Mouse (Mus musculus) C2C12 (cell line): Measurements from ENCODE around the gene Tnfaip2. TPM values are rescaled to one million over a fixed set of nuclear protein-coding genes. Genes with fewer than 3 reads are reported as not detected.

ENCODE experiments used
- H3K27me3 ChIP-seq: one replicate; pipeline ENCODE4 v1.6.1; 2011; ENCODE audit not compliant: control insufficient read depth, insufficient read depth, insufficient read length
- H3K36me3 ChIP-seq: one replicate; pipeline ENCODE4 v1.6.1; 2011; ENCODE audit not compliant: control insufficient read depth, insufficient read depth
- H3K4me3 ChIP-seq: one replicate; pipeline ENCODE4 v1.5.1; 2011; ENCODE audit warnings: mild to moderate bottlenecking, control low read depth; ENCODE audit not compliant: poor library complexity, insufficient read depth, severe bottlenecking
- H3K79me2 ChIP-seq: one replicate; pipeline ENCODE4 v1.6.1; 2011; ENCODE audit not compliant: control insufficient read depth, insufficient read depth
- H3K79me3 ChIP-seq: one replicate; pipeline ENCODE4 v1.6.1; 2011; ENCODE audit warnings: low read depth, control low read depth
- H3ac ChIP-seq: one replicate; pipeline ENCODE3; 2011; ENCODE audit warnings: low read depth; ENCODE audit not compliant: control insufficient read depth, insufficient read length
- CEBPB ChIP-seq: IDR thresholded peaks from one replicate; pipeline ENCODE4 v1.6.1; 2011; ENCODE audit warnings: low read depth, mild to moderate bottlenecking, control low read depth, moderate library complexity
- CTCF ChIP-seq: IDR thresholded peaks from one replicate; pipeline ENCODE4 v1.5.1; 2011; ENCODE audit not compliant: control insufficient read depth, insufficient read depth, insufficient read length
- FOSL1 ChIP-seq: IDR thresholded peaks from one replicate; pipeline ENCODE4 v1.8.0; 2011; ENCODE audit warnings: mild to moderate bottlenecking, low read length; ENCODE audit not compliant: poor library complexity, insufficient read depth, severe bottlenecking
- MAX ChIP-seq: IDR thresholded peaks from one replicate; pipeline ENCODE4 v1.6.1; 2011; ENCODE audit warnings: mild to moderate bottlenecking, control low read depth
- MYOD1 ChIP-seq: IDR thresholded peaks from one replicate; pipeline ENCODE4 v1.6.1; 2011; ENCODE audit warnings: low read depth; ENCODE audit not compliant: control insufficient read depth, insufficient read length
- MYOG ChIP-seq: IDR thresholded peaks from one replicate; pipeline ENCODE4 v1.6.1; 2011; ENCODE audit not compliant: control insufficient read depth, insufficient read length; ENCODE audit errors: extremely low read depth
- USF1 ChIP-seq: IDR thresholded peaks from one replicate; pipeline ENCODE4 v1.6.1; 2011; ENCODE audit warnings: low read depth, mild to moderate bottlenecking, control low read depth, moderate library complexity
- polyA plus RNA-seq: library from polyadenylated mRNA; unstranded; fragments of >200 nt; fragmentation: generic; extraction: Trizol; gene quantifications from one replicate; pipeline ENCODE4 v1.2.1, GENCODE M21; 2012; ENCODE audit warnings: missing spikeins

The Tnfaip2 gene
- polyA plus RNA-seq, 1 experiment: 119 TPM

DNA sequence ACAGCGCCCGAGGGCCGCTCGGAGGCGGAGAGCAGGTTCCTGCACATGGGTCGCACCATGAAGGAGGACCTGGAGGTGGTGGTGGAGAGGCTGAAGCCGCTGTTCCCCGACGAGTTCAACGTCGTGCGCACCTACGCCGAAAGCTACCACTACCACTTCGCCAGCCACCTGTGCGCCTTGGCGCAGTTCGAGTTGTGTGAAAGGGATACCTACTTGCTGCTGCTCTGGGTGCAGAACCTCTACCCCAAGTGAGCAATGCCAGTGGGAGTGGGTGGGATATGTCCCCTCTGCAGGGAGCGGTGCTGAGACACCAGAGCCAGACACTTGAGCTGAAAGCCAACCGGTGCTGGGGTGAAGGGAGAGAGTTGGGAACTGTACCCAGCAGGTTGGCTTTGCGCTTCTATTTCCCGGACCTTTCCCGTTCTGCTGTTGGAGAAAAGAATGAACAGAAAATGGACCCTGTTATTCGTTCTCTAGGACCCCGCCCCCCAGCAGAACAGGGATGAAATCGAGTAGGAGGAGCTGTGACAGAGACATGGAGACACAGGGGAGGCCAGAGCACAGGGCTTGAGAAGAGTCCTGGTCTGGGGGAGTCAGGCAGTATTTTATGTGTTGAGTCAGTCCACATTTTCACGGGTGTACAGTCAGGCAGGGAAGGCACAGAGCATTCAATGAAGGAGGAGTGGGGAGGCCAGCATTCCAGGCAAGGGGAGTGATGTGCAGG, 3.8 kb downstream of the Tnfaip2 start:
- no peak for TF ChIP-seq MAX
- no peak for TF ChIP-seq MYOD1
- no peak for TF ChIP-seq CEBPB
- no peak for TF ChIP-seq CTCF
- no peak for TF ChIP-seq MYOG
- TF ChIP-seq USF1: no peak
- TF ChIP-seq FOSL1: no peak
- H3K79me3 ChIP-seq: peaks cover 33% of the 10 kb centered on the region
- H3K79me2 ChIP-seq: peaks cover 78% of the 10 kb centered on the region
- H3K4me3 ChIP-seq: no peak overlapping the region
- H3ac ChIP-seq: peak overlapping the region; percentile 47
- peaks cover 45% of the 10 kb centered on the region for H3K36me3 ChIP-seq
- no peaks in the 10 kb centered on the region for H3K27me3 ChIP-seq

DNA sequence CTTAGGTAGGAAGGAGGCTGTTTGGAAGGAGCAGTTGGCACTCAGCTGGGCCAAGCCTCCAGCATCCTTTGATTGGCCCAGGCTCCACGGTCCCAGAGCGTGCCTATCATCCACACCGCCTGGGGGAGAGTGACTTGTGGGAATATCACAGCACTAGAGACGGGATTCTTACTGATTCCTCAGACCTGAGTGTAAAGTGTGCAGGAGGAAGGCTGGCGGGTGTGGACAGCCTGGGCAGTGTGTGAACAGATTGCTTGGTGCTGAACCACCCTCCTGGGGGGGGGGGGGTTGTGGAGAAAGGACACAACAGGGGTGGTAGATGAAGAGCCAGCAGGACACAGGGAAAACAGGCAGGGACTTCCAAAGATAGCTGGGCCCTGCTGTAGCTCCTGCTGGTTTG, 4.5 kb downstream of the Tnfaip2 start:
- H3K79me3 ChIP-seq: peaks cover 36% of the 10 kb centered on the region
- no peak overlapping the region for H3ac ChIP-seq
- H3K4me3 ChIP-seq: no peak overlapping the region
- H3K27me3 ChIP-seq: no peaks in the 10 kb centered on the region
- peaks cover 83% of the 10 kb centered on the region for H3K79me2 ChIP-seq
- peaks cover 51% of the 10 kb centered on the region for H3K36me3 ChIP-seq
- no peak for TF ChIP-seq FOSL1
- TF ChIP-seq USF1: no peak
- TF ChIP-seq CTCF: no peak
- no peak for TF ChIP-seq CEBPB
- TF ChIP-seq MYOD1: no peak
- TF ChIP-seq MYOG: no peak
- TF ChIP-seq MAX: no peak

DNA sequence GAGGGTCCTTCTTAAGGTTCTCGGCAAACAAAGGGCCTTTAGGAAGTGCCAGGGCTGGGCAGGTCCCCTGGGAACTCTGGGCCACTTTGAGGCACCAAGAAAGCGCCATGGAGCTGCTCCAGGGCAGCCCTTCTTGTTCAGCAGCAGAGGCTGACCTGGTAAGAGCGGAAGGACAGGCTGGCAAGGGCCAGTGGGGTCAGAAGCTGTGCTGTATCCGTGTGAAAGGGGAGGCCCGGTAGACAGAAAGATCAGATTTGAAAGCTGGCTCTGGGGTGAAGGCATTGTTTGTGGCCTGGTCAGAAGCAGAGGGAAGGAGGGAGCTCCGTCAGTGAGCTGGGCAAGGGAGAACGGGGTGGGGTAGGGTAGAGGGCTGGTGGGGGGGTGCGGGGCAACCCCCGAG, 5.1 kb downstream of the Tnfaip2 start:
- H3K79me2 ChIP-seq: peaks cover 89% of the 10 kb centered on the region
- H3K27me3 ChIP-seq: no peaks in the 10 kb centered on the region
- no peak overlapping the region for H3ac ChIP-seq
- H3K79me3 ChIP-seq: peaks cover 39% of the 10 kb centered on the region
- H3K36me3 ChIP-seq: peaks cover 58% of the 10 kb centered on the region
- no peak overlapping the region for H3K4me3 ChIP-seq
- TF ChIP-seq CTCF: no peak
- no peak for TF ChIP-seq MYOD1
- no peak for TF ChIP-seq MAX
- TF ChIP-seq CEBPB: no peak
- no peak for TF ChIP-seq USF1
- no peak for TF ChIP-seq MYOG
- no peak for TF ChIP-seq FOSL1

DNA sequence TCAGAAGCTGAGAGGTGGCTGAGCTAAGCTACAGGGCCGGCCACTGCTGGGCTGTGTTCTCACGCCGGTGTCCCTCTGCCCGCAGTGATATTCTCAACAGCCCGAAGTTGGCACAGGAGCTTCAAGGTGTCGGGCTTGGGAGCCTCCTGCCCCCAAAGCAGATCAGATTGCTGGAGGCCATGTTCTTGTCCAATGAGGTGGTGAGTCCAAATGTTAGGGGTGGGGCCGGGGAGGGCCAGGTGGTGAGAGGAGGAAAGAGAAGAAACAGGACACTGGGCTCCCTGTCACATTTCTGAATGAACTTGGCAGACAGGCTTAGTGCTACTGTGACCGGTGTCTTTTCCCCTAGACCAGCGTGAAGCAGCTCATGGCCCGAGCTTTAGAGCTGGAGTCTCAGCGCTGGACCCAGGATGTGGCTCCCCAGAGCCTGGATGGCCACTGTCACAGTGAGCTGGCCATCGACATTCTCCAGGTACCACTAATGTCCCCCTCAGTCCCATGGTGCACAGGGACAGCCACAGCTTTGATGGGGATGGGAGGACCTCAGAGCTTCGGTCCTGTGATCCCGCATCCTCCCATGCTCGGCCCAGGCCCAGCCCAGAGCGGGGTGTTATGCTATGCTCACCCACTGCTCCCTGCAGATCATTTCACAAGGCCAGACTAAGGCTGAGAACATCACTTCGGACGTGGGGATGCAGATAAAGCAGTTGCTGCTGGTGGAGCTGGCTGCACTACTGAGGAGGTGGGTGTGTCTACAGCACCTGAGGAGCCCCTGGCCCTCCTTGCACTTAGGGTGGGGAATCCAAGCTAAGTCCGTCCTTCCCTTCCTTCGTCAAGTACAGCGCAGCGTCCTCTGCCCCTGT, 5.9 kb downstream of the Tnfaip2 start:
- no peak overlapping the region for H3K4me3 ChIP-seq
- peaks cover 90% of the 10 kb centered on the region for H3K79me2 ChIP-seq
- peaks cover 65% of the 10 kb centered on the region for H3K36me3 ChIP-seq
- TF ChIP-seq MAX: no peak
- TF ChIP-seq MYOD1: no peak
- no peak for TF ChIP-seq MYOG
- no peak for TF ChIP-seq CTCF
- TF ChIP-seq USF1: no peak
- TF ChIP-seq FOSL1: no peak
- H3K27me3 ChIP-seq: no peaks in the 10 kb centered on the region
- peaks cover 35% of the 10 kb centered on the region for H3K79me3 ChIP-seq
- no peak overlapping the region for H3ac ChIP-seq

DNA sequence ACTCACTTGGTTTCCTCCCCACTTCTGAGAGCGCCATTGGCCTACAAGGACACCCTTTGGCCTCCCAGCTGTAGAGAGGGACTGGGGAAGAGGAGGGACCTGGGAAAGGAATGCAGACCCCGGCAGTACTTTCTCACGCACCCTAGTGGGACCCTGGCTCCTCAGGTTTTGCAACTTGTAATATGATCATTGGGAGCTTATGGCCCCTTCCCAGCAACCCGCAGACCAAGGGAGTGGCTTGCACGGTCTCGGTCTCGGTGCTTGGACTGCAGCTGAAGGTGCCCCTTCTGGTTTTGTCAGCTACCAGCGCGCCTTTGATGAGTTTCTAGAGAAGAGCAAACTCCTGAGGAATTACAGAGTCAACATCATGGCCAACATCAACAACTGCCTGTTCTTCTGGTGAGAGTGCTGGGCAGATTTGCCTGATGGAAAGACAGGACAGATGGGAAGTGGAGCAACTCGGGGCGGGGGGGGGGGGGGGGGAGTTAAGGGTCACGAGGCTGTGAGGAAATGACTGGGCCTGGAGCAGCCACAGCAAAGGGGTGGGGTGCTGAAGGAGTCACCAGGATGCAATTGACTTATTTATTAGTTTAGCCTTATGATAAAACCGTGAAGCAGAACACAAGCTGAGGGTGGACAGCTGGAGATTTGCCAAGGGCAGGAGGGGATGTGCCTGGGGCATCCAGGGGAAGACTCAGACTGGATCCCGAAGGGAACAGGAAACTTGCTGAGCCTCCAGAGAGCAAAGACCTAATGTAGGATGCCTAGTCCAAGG, 6.8 kb downstream of the Tnfaip2 start:
- TF ChIP-seq MYOD1 (no peak), MAX (no peak), CEBPB (no peak), USF1 (no peak), MYOG (no peak), FOSL1 (no peak), CTCF (no peak)
- Histone ChIP-seq H3K79me2 (peaks cover 89% of the 10 kb centered on the region), H3K27me3 (no peaks in the 10 kb centered on the region), H3K79me3 (peaks cover 32% of the 10 kb centered on the region), H3K4me3 (no peak overlapping the region), H3K36me3 (peaks cover 75% of the 10 kb centered on the region), H3ac (no peak overlapping the region)
